11 mouse cellular contexts compared by ENCODE assay signal in the genomic region with DNA sequence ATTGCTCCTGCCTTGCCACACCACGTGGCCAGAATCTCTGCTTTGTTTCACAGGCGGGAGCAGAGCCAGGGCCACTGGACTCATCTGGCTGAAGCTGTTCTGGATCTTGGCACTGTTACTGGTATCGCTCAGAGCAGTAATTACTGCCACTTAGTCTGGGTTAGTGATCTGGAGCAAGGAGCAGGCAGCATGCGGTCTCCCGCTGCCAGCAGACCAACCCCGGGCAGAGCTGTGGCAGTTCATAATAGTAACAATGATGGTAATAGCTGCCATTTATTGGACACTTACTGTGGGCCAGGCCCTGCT.
DNase-seq lines count a peak whose midpoint lies in the region; ATAC-seq and TF ChIP-seq lines count a peak whose summit lies in the region.
"Had no signal": no experiment of that assay in that cellular context is flagged by ENCODE, and none has a peak within 500 bp of the region (broad histone marks: within the 10 kb centered on the region; RNA-seq: fewer than 3 reads in every experiment).

No protein-coding gene starts in this region.

- peak; percentile 19 for DNase-seq in lung, postnatal 10 days
- no peak for DNase-seq in lung, postnatal 0 days (ENCODE audit: low spot score)
- DNase-seq in forelimb bud, embryonic 11.5 days (ENCODE audit: low read depth, low spot score) = peak; percentile 44
- peak; percentile 75 for DNase-seq in kidney, adult 9 months
- DNase-seq in spleen, postnatal 4 days (ENCODE audit: low spot score in 2 of 2) = no peak
- DNase-seq in lung, postnatal 4 days = no peak
- no peak for DNase-seq in midbrain, embryonic 14.5 days

- no peaks in the 10 kb centered on the region for H3K27me3 ChIP-seq in lung, postnatal 0 days (replicated peaks; ENCODE audit: insufficient read depth, low read length)
- no peaks in the 10 kb centered on the region for H3K27me3 ChIP-seq in neural tube, embryonic 14.5 days (ENCODE audit: control insufficient read depth, insufficient read depth, low read length)
- no peaks in the 10 kb centered on the region for H3K27me3 ChIP-seq in midbrain, embryonic 14.5 days (ENCODE audit: control insufficient read depth, insufficient read depth, low read length)

- no peaks in the 10 kb centered on the region for H3K4me1 ChIP-seq in lung, postnatal 0 days (ENCODE audit: insufficient read depth, low read depth, low read length)
- H3K4me1 ChIP-seq in neural tube, embryonic 14.5 days (ENCODE audit: control insufficient read depth, insufficient read depth, low read length) = 0 out of 2 replicates have a peak, but pooled peaks cover 2% of the 10 kb centered on the region
- no peaks in the 10 kb centered on the region for H3K4me1 ChIP-seq in midbrain, embryonic 14.5 days (ENCODE audit: control insufficient read depth, insufficient read depth, low read length)
- H3K4me1 ChIP-seq: liver, embryonic 15.5 days had no signal

- no peak overlapping the region for H3K4me3 ChIP-seq in lung, postnatal 0 days (ENCODE audit: low read depth, low read length)
- H3K4me3 ChIP-seq in neural tube, embryonic 14.5 days (ENCODE audit: low read depth, low read length) = no peak overlapping the region
- no peak overlapping the region for H3K4me3 ChIP-seq in midbrain, embryonic 14.5 days (replicated peaks; ENCODE audit: low read depth, low read length)
- H3K4me3 ChIP-seq: embryonic facial prominence, embryonic 15.5 days; liver, embryonic 15.5 days had no signal

- no peak for ATAC-seq in lung, postnatal 0 days
- ATAC-seq in neural tube, embryonic 14.5 days (ENCODE audit: low read depth) = peak; percentile 56
- no peak for ATAC-seq in midbrain, embryonic 14.5 days (ENCODE audit: low FRiP score, low TSS enrichment)
- ATAC-seq: Patski had no signal

- no peaks in the 10 kb centered on the region for H3K9me3 ChIP-seq in lung, postnatal 0 days (ENCODE audit: low read length)
- no peaks in the 10 kb centered on the region for H3K9me3 ChIP-seq in neural tube, embryonic 14.5 days (ENCODE audit: control insufficient read depth, low read length)
- no peaks in the 10 kb centered on the region for H3K9me3 ChIP-seq in midbrain, embryonic 14.5 days (ENCODE audit: control insufficient read depth, low read length)
- H3K9me3 ChIP-seq: embryonic facial prominence, embryonic 15.5 days; liver, embryonic 15.5 days had no signal

- 63% methylated on average over 6 of the region's 6 CpGs for WGBS in lung, postnatal 0 days
- 32% methylated on average over 6 of the region's 6 CpGs for WGBS in neural tube, embryonic 14.5 days
- 71% methylated on average over 6 of the region's 6 CpGs for WGBS in midbrain, embryonic 14.5 days

- H3K4me2 ChIP-seq in lung, postnatal 0 days (replicated peaks; ENCODE audit: low read depth, low read length) = no peak overlapping the region
- H3K4me2 ChIP-seq in neural tube, embryonic 14.5 days (ENCODE audit: low read depth, low read length) = no peak overlapping the region
- H3K4me2 ChIP-seq in midbrain, embryonic 14.5 days (ENCODE audit: low read length) = no peak overlapping the region
- H3K4me2 ChIP-seq: embryonic facial prominence, embryonic 15.5 days; liver, embryonic 15.5 days had no signal

- H3K36me3 ChIP-seq in lung, postnatal 0 days (ENCODE audit: insufficient read depth, low read length) = no peaks in the 10 kb centered on the region
- H3K36me3 ChIP-seq in neural tube, embryonic 14.5 days (ENCODE audit: control insufficient read depth, insufficient read depth, low read length) = no peaks in the 10 kb centered on the region
- H3K36me3 ChIP-seq in midbrain, embryonic 14.5 days (ENCODE audit: control insufficient read depth, insufficient read depth, low read length) = no peaks in the 10 kb centered on the region
- H3K36me3 ChIP-seq: embryonic facial prominence, embryonic 15.5 days; liver, embryonic 15.5 days had no signal

- H3K9ac ChIP-seq in lung, postnatal 0 days (replicated peaks; ENCODE audit: low read depth) = no peak overlapping the region
- H3K9ac ChIP-seq in neural tube, embryonic 14.5 days (replicated peaks; ENCODE audit: low read depth, low read length) = no peak overlapping the region
- H3K9ac ChIP-seq in midbrain, embryonic 14.5 days (replicated peaks; ENCODE audit: low read length) = no peak overlapping the region
- H3K9ac ChIP-seq: embryonic facial prominence, embryonic 15.5 days; liver, embryonic 15.5 days had no signal

- no peak overlapping the region for H3K27ac ChIP-seq in lung, postnatal 0 days (ENCODE audit: low read length)
- H3K27ac ChIP-seq in neural tube, embryonic 14.5 days (ENCODE audit: low read depth, low read length) = no peak overlapping the region
- H3K27ac ChIP-seq in midbrain, embryonic 14.5 days (replicated peaks; ENCODE audit: low read depth, low read length) = no peak overlapping the region
- H3K27ac ChIP-seq: embryonic facial prominence, embryonic 15.5 days; liver, embryonic 15.5 days had no signal

- no peak for TF ChIP-seq EP300 in lung, postnatal 0 days (IDR thresholded peaks at IDR 0.05)

- TF ChIP-seq CTCF in lung, postnatal 0 days (IDR thresholded peaks at IDR 0.05) = no peak

Comparison
In these comparisons a context has a peak if more than half of its experiments do, and no peak if none do; other contexts are left out.
1. DNase-seq: peak in lung, postnatal 10 days (single experiment), forelimb bud, embryonic 11.5 days (single experiment) and kidney, adult 9 months (single experiment); none in lung, postnatal 0 days (single experiment), spleen, postnatal 4 days (0 of 2), lung, postnatal 4 days (0 of 2) and midbrain, embryonic 14.5 days (single experiment).